Mouse (Mus musculus) CH12.LX (cell line): ENCODE measurements at regions not wholly inside any gene's neighbourhood (a gene's known extent, or its start where the extent isn't known, plus 50 kb on each side); places are given as distances from the start of the nearest gene placed in this dataset.

Source experiments
- DNase-seq: peaks from one replicate; pipeline ENCODE4 v3.0.0-alpha.2; 2013; ENCODE audit errors: extremely low read depth
- H3K27ac ChIP-seq: 2 replicates; pipeline ENCODE4 v1.5.1; 2012; ENCODE audit warnings: low read depth, mild to moderate bottlenecking, control low read depth, moderate library complexity; ENCODE audit not compliant: insufficient read depth
- H3K27me3 ChIP-seq: replicated peaks from 2 replicates; pipeline ENCODE3; 2012; ENCODE audit warnings: inconsistent platforms
- H3K36me3 ChIP-seq, 2 experiments: replicated peaks in 1 of 2; 2 replicates each; pipeline versions ENCODE3 to v1.6.1; 2012; ENCODE audit warnings: inconsistent platforms in 1 of 2, low read length in 1 of 2, mild to moderate bottlenecking in 1 of 2, mixed read lengths in 1 of 2, moderate library complexity in 1 of 2; ENCODE audit not compliant: control insufficient read depth in 1 of 2, insufficient read depth in 1 of 2
- H3K4me1 ChIP-seq, 2 experiments: 2 replicates each; pipeline ENCODE4 v1.6.1; 2012; ENCODE audit warnings: inconsistent platforms in 1 of 2, moderate library complexity in 1 of 2; ENCODE audit not compliant: insufficient read depth in 2 of 2, control insufficient read depth in 1 of 2
- H3K4me2 ChIP-seq: 2 replicates; pipeline ENCODE4 v1.6.1; 2012; ENCODE audit warnings: low read depth, mild to moderate bottlenecking, control low read depth; ENCODE audit not compliant: poor library complexity, insufficient read depth, severe bottlenecking
- H3K4me3 ChIP-seq, 3 experiments: fragments of 150-350 bp in 1 of 3; sonication (generic) in 1 of 3; replicated peaks in 1 of 3; 2 replicates each; pipeline versions ENCODE3 to v1.5.1; 2011 to 2012; ENCODE audit warnings: low read depth in 2 of 3, low read length in 2 of 3, mild to moderate bottlenecking in 2 of 3, moderate library complexity in 2 of 3, control low read depth in 1 of 3, improper control_type of control experiment in 1 of 3, inconsistent platforms in 1 of 3, mixed read lengths in 1 of 3; ENCODE audit not compliant: poor library complexity in 1 of 3
- H3K79me2 ChIP-seq: replicated peaks from 2 replicates; pipeline ENCODE4 v1.6.1; 2012; ENCODE audit warnings: mild to moderate bottlenecking, moderate library complexity; ENCODE audit not compliant: control insufficient read depth, poor library complexity, insufficient read depth, severe bottlenecking; ENCODE audit errors: extremely low read depth
- H3K9ac ChIP-seq: 2 replicates; pipeline ENCODE4 v1.6.1; 2012; ENCODE audit warnings: low read depth, mild to moderate bottlenecking, control low read depth, moderate library complexity; ENCODE audit not compliant: insufficient read depth
- H3K9me3 ChIP-seq: replicated peaks from 2 replicates; pipeline ENCODE3; 2012; ENCODE audit warnings: low read length, inconsistent platforms, mixed read lengths
- BHLHE40 ChIP-seq: IDR thresholded peaks from 2 replicates; pipeline ENCODE4 v1.6.1; 2011; ENCODE audit warnings: mild to moderate bottlenecking, low read depth, low read length, improper control_type of control experiment
- CHD1 ChIP-seq: IDR thresholded peaks from 2 replicates; pipeline ENCODE4 v1.6.1; 2012; ENCODE audit warnings: low read depth, low read length, improper control_type of control experiment, inconsistent platforms
- CHD2 ChIP-seq: IDR thresholded peaks from 2 replicates; pipeline ENCODE4 v1.6.1; 2011; ENCODE audit warnings: low read length, improper control_type of control experiment
- CTCF ChIP-seq, 2 experiments: IDR thresholded peaks in 1 of 2; conservative IDR thresholded peaks in 1 of 2; 2 replicates each; pipeline ENCODE4 v1.5.1; 2011 to 2012; ENCODE audit warnings: low read depth in 2 of 2, low read length in 2 of 2, improper control_type of control experiment in 1 of 2, inconsistent platforms in 1 of 2, mild to moderate bottlenecking in 1 of 2, moderate library complexity in 1 of 2
- E2F4 ChIP-seq: IDR thresholded peaks from 2 replicates; pipeline ENCODE4 v1.6.1; 2011; ENCODE audit warnings: low read depth, low read length, improper control_type of control experiment; ENCODE audit not compliant: insufficient replicate concordance
- ELF1 ChIP-seq: IDR thresholded peaks from 2 replicates; pipeline ENCODE4 v1.6.1; 2014; ENCODE audit warnings: low read depth, mild to moderate bottlenecking, inconsistent platforms, low read length, improper control_type of control experiment
- EP300 ChIP-seq: IDR thresholded peaks from 2 replicates; pipeline ENCODE4 v1.6.1; 2011; ENCODE audit warnings: low read length, improper control_type of control experiment
- KAT2A ChIP-seq: IDR thresholded peaks from 2 replicates; pipeline ENCODE4 v1.6.1; 2012; ENCODE audit warnings: low read length, improper control_type of control experiment, inconsistent platforms; ENCODE audit not compliant: insufficient replicate concordance
- MAX ChIP-seq: IDR thresholded peaks from 2 replicates; pipeline ENCODE4 v1.6.1; 2011; ENCODE audit warnings: low read length, improper control_type of control experiment
- MXI1 ChIP-seq: IDR thresholded peaks from 2 replicates; pipeline ENCODE4 v1.6.1; 2011; ENCODE audit warnings: mild to moderate bottlenecking, low read depth, low read length, improper control_type of control experiment
- MYC ChIP-seq: IDR thresholded peaks from 2 replicates; pipeline ENCODE4 v1.6.1; 2011; ENCODE audit warnings: low read depth, mild to moderate bottlenecking, improper control_type of control experiment, low read length
- RAD21 ChIP-seq: IDR thresholded peaks from 2 replicates; pipeline ENCODE4 v1.6.1; 2011; ENCODE audit warnings: low read depth, mild to moderate bottlenecking, low read length, improper control_type of control experiment, moderate library complexity
- RCOR1 ChIP-seq: conservative IDR thresholded peaks from 2 replicates; pipeline ENCODE4 v1.6.1; 2012; ENCODE audit warnings: low read depth, mild to moderate bottlenecking, inconsistent platforms, low read length, improper control_type of control experiment
- TBP ChIP-seq: conservative IDR thresholded peaks from 2 replicates; pipeline ENCODE4 v1.6.1; 2011; ENCODE audit warnings: low read depth, low read length, improper control_type of control experiment
- TCF12 ChIP-seq: IDR thresholded peaks from 2 replicates; pipeline ENCODE4 v1.6.1; 2014; ENCODE audit warnings: low read depth, mild to moderate bottlenecking, inconsistent platforms, low read length, improper control_type of control experiment
- UBTF ChIP-seq: IDR thresholded peaks from 2 replicates; pipeline ENCODE4 v1.6.1; 2012; ENCODE audit warnings: low read depth, mild to moderate bottlenecking, inconsistent platforms, low read length, improper control_type of control experiment, moderate library complexity
- ZC3H11A ChIP-seq: IDR thresholded peaks from 2 replicates; pipeline ENCODE4 v1.6.1; 2012; ENCODE audit warnings: low read depth, mild to moderate bottlenecking, inconsistent platforms, low read length, improper control_type of control experiment
- ZNF384 ChIP-seq: IDR thresholded peaks from 2 replicates; pipeline ENCODE4 v1.6.1; 2012; ENCODE audit warnings: low read depth, low read length, improper control_type of control experiment, inconsistent platforms
- dilution Hi-C: fragments of 300-500 bp; cut with MboI; formaldehyde crosslinking; loops from 2 replicates; pipeline ENCODE4 v1.14.3; 2020; ENCODE audit warnings: low sequenced_read_pairs; ENCODE audit not compliant: extremely low pct_unique_long_range_greater_than_20kb, extremely low pct_ligation_motif_present
- in situ Hi-C: fragments of 300-500 bp; cut with MboI; formaldehyde crosslinking; loops from 3 replicates; pipeline ENCODE4 v1.14.3; 2019; ENCODE audit warnings: low sequenced_read_pairs, low pct_ligation_motif_present, low pct_unique_long_range_greater_than_20kb, mixed read lengths

DNA sequence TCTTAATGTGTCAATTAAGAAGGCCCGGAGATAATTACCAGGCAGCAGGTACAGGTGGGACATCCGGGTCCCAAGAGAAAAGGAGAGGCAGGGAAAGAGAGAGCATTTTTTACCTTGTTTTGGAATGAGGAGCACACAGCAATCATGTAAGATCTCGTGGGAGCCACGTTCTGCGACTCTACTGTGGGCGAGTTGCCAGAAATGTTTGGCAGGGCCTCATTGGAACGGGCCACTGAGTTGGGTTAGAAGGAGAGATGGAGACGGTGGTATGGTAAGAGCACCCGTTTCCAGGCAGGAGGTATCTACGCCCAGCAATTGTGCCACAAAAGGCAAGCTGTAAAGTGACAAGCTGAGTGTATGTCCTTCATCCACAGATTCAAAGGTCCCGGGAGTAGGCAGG, 579.6 kb downstream of the Brinp3 start:
- Histone ChIP-seq H3K79me2 (no peaks in the 10 kb centered on the region), H3K4me3 (no peak overlapping the region), H3K27ac (no peak overlapping the region), H3K9me3 (peaks cover 22% of the 10 kb centered on the region), H3K4me1 (no peaks in the 10 kb centered on the region), H3K36me3 (no peaks in the 10 kb centered on the region), H3K27me3 (no peaks in the 10 kb centered on the region), H3K4me2 (no peak overlapping the region), H3K9ac (no peak overlapping the region)
- DNase-seq: no peak
- TF ChIP-seq E2F4 (no peak), TBP (no peak), RAD21 (no peak), EP300 (no peak)
- in situ Hi-C loops: no loop called here
- dilution Hi-C loops: no loop called here

GRCm38 (mm10) chr1:147084129-147084799, 589.7 kb downstream of the Brinp3 start:
- H3K27me3 ChIP-seq: no peaks in the 10 kb centered on the region
- DNase-seq: no peak
- no peak for TF ChIP-seq CTCF (conservative IDR thresholded peaks at IDR 0.05 in 1 of 2, IDR thresholded peaks at IDR 0.05 in 1 of 2; ENCODE audit: low read depth in 2 of 2, low read length in 2 of 2)
- no peak for TF ChIP-seq RCOR1
- no peak for TF ChIP-seq ZNF384
- no peak for TF ChIP-seq ELF1
- no peak for TF ChIP-seq CHD1
- TF ChIP-seq UBTF: no peak
- TF ChIP-seq TCF12: no peak
- TF ChIP-seq MXI1: no peak
- TF ChIP-seq BHLHE40: no peak
- no peak for TF ChIP-seq KAT2A
- TF ChIP-seq, all 38 proteins: peak for 0
- Histone ChIP-seq H3K36me3 (no peaks in the 10 kb centered on the region), H3K4me2 (no peak overlapping the region), H3K79me2 (no peaks in the 10 kb centered on the region), H3K9me3 (peaks cover 11% of the 10 kb centered on the region), H3K4me1 (no peaks in the 10 kb centered on the region), H3K9ac (no peak overlapping the region), H3K4me3 (no peak overlapping the region), H3K27ac (no peak overlapping the region)
- in situ Hi-C loops (no loop called here), dilution Hi-C loops (no loop called here)

DNA sequence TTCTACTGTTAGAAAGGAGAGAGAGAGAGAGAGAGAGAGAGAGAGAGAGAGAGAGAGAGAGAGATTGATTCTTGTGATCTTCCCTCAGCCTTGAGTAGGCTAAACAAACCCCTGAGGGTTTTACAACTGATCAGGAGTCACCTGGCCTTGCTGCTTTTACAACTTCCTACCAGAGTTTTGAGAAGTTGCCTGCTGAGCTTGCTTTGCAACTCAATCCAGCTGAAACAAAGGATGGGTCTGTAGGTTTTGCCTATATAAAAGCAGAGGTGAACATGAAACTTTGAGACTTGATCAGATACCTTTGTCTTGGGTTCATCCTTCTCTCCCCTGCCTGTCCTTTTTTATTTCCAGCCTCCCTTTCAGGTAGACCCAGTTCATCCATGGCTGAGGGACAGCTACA, 631.0 kb downstream of the Brinp3 start:
- H3K4me1 ChIP-seq: no peaks in the 10 kb centered on the region
- dilution Hi-C loops: no loop called here
- H3K4me3 ChIP-seq: no peak overlapping the region
- H3K27ac ChIP-seq: no peak overlapping the region
- TF ChIP-seq CHD1 (no peak), MAX (no peak), CTCF (conservative IDR thresholded peaks at IDR 0.05 in 1 of 2, IDR thresholded peaks at IDR 0.05 in 1 of 2; ENCODE audit: low read depth in 2 of 2, low read length in 2 of 2) (no peak), ZC3H11A (no peak), RCOR1 (no peak), CHD2 (no peak), TCF12 (no peak), MYC (no peak)
- peaks cover 11% of the 10 kb centered on the region for H3K9me3 ChIP-seq
- H3K79me2 ChIP-seq: no peaks in the 10 kb centered on the region
- H3K9ac ChIP-seq: no peak overlapping the region
- in situ Hi-C loops: no loop called here
- no peaks in the 10 kb centered on the region for H3K36me3 ChIP-seq
- no peak overlapping the region for H3K4me2 ChIP-seq
- DNase-seq: no peak
- no peaks in the 10 kb centered on the region for H3K27me3 ChIP-seq
